ENCODE assay signal across 8 mouse cellular contexts in the genomic region with DNA sequence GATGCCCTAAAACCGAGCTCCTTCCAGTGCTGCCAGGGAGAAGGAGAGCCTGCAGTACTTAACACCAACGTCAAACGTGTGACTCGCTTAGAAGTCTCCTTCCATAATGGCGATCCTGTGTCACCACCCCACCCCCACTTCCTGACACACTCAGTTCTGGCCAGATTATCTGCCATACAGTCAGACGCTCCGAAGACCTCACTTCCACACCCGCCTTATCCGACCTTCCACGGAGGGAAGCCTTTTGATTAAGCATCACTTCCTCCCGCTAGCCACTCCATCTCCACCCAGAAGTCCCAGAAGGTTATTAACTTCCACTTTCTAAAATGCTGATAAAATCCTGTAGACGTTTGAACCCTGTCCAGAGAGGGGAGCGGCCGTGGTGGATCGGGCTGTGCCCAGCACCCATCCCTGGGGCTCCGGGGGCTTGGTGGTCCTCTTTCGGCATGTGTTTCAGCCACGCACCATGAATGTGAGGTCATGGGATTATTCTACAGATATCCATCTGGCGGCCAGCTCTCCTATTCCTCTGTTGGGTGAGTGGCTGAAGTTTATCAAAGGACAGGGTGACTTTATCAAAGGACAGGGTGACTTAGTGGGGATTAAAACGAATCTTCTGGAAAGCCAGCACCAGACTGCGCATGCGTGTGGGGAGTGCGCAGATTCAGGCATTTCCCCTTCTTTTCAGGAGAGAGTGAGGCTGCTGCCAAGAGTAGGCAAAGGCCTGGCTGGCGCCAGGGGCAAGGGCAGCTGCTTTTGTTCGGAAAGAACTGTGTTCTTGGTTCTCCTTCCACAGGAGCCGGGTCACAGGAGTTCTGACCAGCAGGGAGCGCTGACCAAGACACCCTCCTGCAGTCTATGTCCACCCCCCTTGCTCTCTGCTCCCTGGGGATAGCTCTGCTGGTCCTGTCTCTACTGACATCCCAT. TPM values are rescaled to one million over a fixed set of nuclear protein-coding genes. Genes with fewer than 3 reads are reported as not detected.
DNase-seq lines count a peak whose midpoint lies in the region; ATAC-seq and TF ChIP-seq lines count a peak whose summit lies in the region.

No protein-coding gene starts in this region.

- no peaks in the 10 kb centered on the region for H3K36me3 ChIP-seq in E14TG2a.4 (ENCODE audit: insufficient read depth, low read length)
- H3K36me3 ChIP-seq in lung, embryonic 15.5 days = no peaks in the 10 kb centered on the region

- peak overlapping the region; percentile 19; the same call in 1 of the 2 replicates for H3K4me2 ChIP-seq in lung, embryonic 15.5 days

- DNase-seq in cerebellum, adult 9-10 months = peak; percentile 1
- peak; percentile 68 to 78 for DNase-seq in heart, adult 9 months (ENCODE audit: low spot score in 2 of 2)
- DNase-seq in layer of hippocampus, adult 9-11 months = peak; percentile 21
- no peak for DNase-seq in spleen, adult 18-20 months

- no peak overlapping the region for H3K27ac ChIP-seq in lung, embryonic 15.5 days

- no peak overlapping the region for H3K9ac ChIP-seq in lung, embryonic 15.5 days

- no peaks in the 10 kb centered on the region for H3K9me3 ChIP-seq in E14TG2a.4 (ENCODE audit: low read length)
- no peaks in the 10 kb centered on the region for H3K9me3 ChIP-seq in lung, embryonic 15.5 days

- H3K4me3 ChIP-seq in E14TG2a.4 (replicated peaks; ENCODE audit: low read length) = peak overlapping the region; percentile 26
- no peak overlapping the region for H3K4me3 ChIP-seq in lung, embryonic 15.5 days

- peaks cover 32% of the 10 kb centered on the region for H3K4me1 ChIP-seq in E14TG2a.4 (replicated peaks; ENCODE audit: low read depth, low read length)
- H3K4me1 ChIP-seq in lung, embryonic 15.5 days = peaks cover 34% of the 10 kb centered on the region

- peaks cover 29% of the 10 kb centered on the region for H3K27me3 ChIP-seq in E14TG2a.4 (ENCODE audit: insufficient read depth, low read length)
- no peaks in the 10 kb centered on the region for H3K27me3 ChIP-seq in lung, embryonic 15.5 days

- 37% methylated on average over 27 of the region's 27 CpGs for WGBS in lung, embryonic 15.5 days

- no peak for ATAC-seq in cerebellum, adult (ENCODE audit: insufficient number of reproducible peaks, low FRiP score, low TSS enrichment)
- ATAC-seq in lung, embryonic 15.5 days (ENCODE audit: borderline replicate concordance, extremely low read depth, low FRiP score, low TSS enrichment) = no peak
- no peak for ATAC-seq in activated CD4-positive, CD25-positive, alpha-beta regulatory T cell, adult 4 months

- no peak for TF ChIP-seq CTCF in E14TG2a.4 (conservative IDR thresholded peaks at IDR 0.05; ENCODE audit: low read length)

RNA-seq across cellular contexts. Expression of a gene that starts 43.1 kb away (rescaled TPM):
- polyA plus RNA-seq in lung, embryonic 15.5 days (2015; fragmentation: Nextera tagmentation; extraction: Ambion mirVana) = 6.8 and 8.5 TPM in 2 replicates
- not detected for polyA plus RNA-seq in activated CD4-positive, CD25-positive, alpha-beta regulatory T cell, adult 4 months (2017; shearing (Covaris generic))

RNA-seq across cellular contexts. Expression of a gene that starts 54.9 kb away (rescaled TPM):
- polyA plus RNA-seq in lung, embryonic 15.5 days (2015; fragmentation: Nextera tagmentation; extraction: Ambion mirVana) = 2.1 and 2.3 TPM in 2 replicates
- not detected for polyA plus RNA-seq in activated CD4-positive, CD25-positive, alpha-beta regulatory T cell, adult 4 months (2017; shearing (Covaris generic))

Comparison
In these comparisons a context has a peak if more than half of its experiments do, and no peak if none do; other contexts are left out.
1. DNase-seq: peak in cerebellum, adult 9-10 months (single experiment), heart, adult 9 months (2 of 2) and layer of hippocampus, adult 9-11 months (single experiment); none in spleen, adult 18-20 months (0 of 2).